Mouse (Mus musculus) lung, postnatal 25 days (tissue): ENCODE measurements at regions not wholly inside any gene's neighbourhood (a gene's known extent, or its start where the extent isn't known, plus 50 kb on each side); places are given as distances from the start of the nearest gene placed in this dataset.
A peak's percentile ranks its signal among the peaks of the same experiment; 100 is the strongest.

Experiments used
- DNase-seq: peaks from one replicate; pipeline ENCODE4 v3.0.0; 2022; ENCODE audit warnings: low spot score

GRCm38 (mm10) chr6:93257130-93257841, 314.0 kb upstream of the Adamts9 start:
- DNase-seq, result peak; percentile 16

GRCm38 (mm10) chr6:93253746-93254145, 310.5 kb upstream of the Adamts9 start:
- DNase-seq, result no peak

- no peak for DNase-seq
Measured at GRCm38 (mm10) chr6:93248973-93249372, 305.7 kb upstream of the Adamts9 start.

- peak; percentile 28 for DNase-seq
Measured at GRCm38 (mm10) chr6:93246498-93247242, 303.4 kb upstream of the Adamts9 start.

GRCm38 (mm10) chr6:93235550-93235949, 292.3 kb upstream of the Adamts9 start:
- no peak for DNase-seq

GRCm38 (mm10) chr6:93232636-93233035, 289.3 kb upstream of the Adamts9 start:
- peak; percentile 72 for DNase-seq

- DNase-seq, result no peak
Measured at GRCm38 (mm10) chr6:93230450-93230849, 287.2 kb upstream of the Adamts9 start.

GRCm38 (mm10) chr6:93229320-93229719, 286.0 kb upstream of the Adamts9 start:
- DNase-seq, result no peak

GRCm38 (mm10) chr6:93223610-93224550, 280.6 kb upstream of the Adamts9 start:
- peak; percentile 67 for DNase-seq

GRCm38 (mm10) chr6:93218015-93218593, 274.8 kb upstream of the Adamts9 start:
- DNase-seq, result no peak

GRCm38 (mm10) chr6:93200886-93201285, 257.6 kb upstream of the Adamts9 start:
- peak; percentile 28 for DNase-seq

- no peak for DNase-seq
Measured at GRCm38 (mm10) chr6:93194741-93195140, 251.4 kb upstream of the Adamts9 start.

GRCm38 (mm10) chr6:93192980-93193379, 249.7 kb upstream of the Adamts9 start:
- DNase-seq, result no peak

- no peak for DNase-seq
Measured at GRCm38 (mm10) chr6:93190986-93191385, 247.7 kb upstream of the Adamts9 start.

- peak; percentile 14 for DNase-seq
Measured at GRCm38 (mm10) chr6:93168526-93168925, 225.2 kb upstream of the Adamts9 start.

GRCm38 (mm10) chr6:93167281-93167680, 224.0 kb upstream of the Adamts9 start:
- DNase-seq, result no peak

- no peak for DNase-seq
Measured at GRCm38 (mm10) chr6:93165942-93166341, 222.7 kb upstream of the Adamts9 start.

GRCm38 (mm10) chr6:93152431-93153208, 209.3 kb upstream of the Adamts9 start:
- no peak for DNase-seq

- DNase-seq, result peak; percentile 63
Measured at GRCm38 (mm10) chr6:93150531-93150930, 207.2 kb upstream of the Adamts9 start.

GRCm38 (mm10) chr6:93149956-93150355, 206.7 kb upstream of the Adamts9 start:
- DNase-seq, result peak; percentile 8

- peak; percentile 5 for DNase-seq
Measured at GRCm38 (mm10) chr6:93140331-93140731, 197.0 kb upstream of the Adamts9 start.
